Mouse (Mus musculus): ENCODE measurements around the gene Rtl5.

DNA sequence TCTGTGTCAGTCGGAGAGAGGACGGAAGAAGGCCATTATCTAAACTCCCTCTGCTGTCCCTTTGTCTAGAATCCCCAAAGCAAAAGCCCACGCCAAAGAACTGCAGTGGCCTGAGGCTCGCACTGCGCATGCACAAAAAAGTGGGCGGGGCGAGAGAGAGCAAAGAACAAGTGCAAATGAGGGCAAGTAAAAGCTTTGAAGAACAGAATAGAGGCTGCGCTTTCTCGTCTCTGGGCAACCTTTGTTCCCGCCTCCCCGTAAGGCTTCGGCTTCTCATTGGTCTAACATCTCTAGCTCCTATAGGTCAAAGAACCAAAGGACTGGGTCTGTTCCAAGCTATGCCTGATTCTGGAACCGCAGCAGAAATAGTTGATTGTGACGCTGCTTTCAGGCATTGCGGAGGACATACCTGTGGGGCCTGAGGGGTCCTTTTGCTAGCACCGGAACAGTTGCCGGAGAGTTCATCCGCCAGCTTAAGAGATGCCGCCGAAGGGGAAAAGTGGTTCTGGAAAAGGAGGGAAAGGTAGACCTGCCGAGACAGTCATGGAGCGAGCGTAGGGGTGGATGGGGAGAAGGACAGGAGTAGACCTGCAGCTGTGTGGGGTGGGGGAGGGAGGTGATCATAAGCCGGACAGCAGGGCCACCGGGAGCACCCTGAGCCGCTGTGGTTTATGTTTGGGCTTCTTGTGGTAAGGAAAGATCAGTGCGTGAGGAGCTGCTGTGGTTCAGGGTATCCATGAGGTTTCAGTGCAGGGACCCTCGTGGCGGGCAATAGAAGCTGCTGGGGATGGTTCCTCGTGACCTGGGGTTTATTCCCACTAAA, 48.1 kb upstream of the Rtl5 start, which contains the start of gene Pin4:
- no peak for TF ChIP-seq ZC3H11A (IDR thresholded peaks at IDR 0.05; ENCODE audit: borderline replicate concordance, low read depth, low read length)
- TF ChIP-seq HCFC1 (IDR thresholded peaks at IDR 0.05; ENCODE audit: borderline replicate concordance, insufficient read depth, low read length), result no peak
- TF ChIP-seq ZNF384 (IDR thresholded peaks at IDR 0.05; ENCODE audit: low read depth, low read length), result no peak
- no peak for TF ChIP-seq CHD2 (IDR thresholded peaks at IDR 0.05; ENCODE audit: low read depth, low read length)

Data from ES-E14 (cell line).